Mouse (Mus musculus): Measurements from ENCODE around the gene Actn1.

DNA sequence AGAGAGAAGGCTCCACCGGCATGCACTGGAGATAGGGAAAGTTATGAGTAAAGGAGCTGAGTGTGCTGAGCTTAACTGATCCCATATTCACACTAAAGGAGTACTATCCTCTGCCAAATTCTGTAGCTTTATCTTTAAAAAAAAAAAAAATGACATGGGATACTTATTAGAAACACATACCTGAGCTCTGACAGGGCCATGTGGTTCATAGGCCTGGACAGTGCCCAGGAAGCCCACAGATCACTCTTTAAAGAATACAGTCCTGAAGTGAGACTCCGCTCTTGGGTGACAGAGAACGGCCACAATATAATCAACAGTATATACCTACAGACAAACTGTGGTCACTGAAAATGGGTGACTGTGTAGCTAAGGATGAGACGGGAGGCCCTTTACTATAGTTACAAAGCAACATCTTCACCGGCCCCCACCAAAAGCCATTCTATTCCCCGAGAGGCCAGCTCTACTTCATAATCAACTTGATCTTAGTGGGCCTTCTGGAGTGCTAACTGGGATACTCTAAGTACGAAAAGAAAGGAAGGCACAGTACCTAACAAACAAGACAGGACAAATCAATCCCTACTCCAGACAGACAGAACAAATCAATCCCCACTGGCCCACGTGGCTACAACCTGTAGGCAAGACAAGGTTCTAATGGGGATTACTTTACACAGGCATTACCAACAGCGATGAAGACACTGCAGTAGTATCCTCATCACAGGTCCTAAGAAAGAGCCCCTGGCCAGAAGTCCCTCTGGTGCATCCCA lies 27.9 kb downstream of the Actn1 start:
- TF ChIP-seq MAFK (IDR thresholded peaks at IDR 0.05; ENCODE audit: insufficient replicate concordance, low read length) (no peak), ZC3H11A (IDR thresholded peaks at IDR 0.05; ENCODE audit: low read depth, low read length) (no peak), HCFC1 (IDR thresholded peaks at IDR 0.05; ENCODE audit: low read depth, low read length) (no peak)
